Mouse (Mus musculus) G1E (cell line): ENCODE results near the gene Eps8l3.

ENCODE experiments used
- CTCF ChIP-seq: IDR thresholded peaks from 2 replicates; pipeline ENCODE4 v1.5.1; 2012; ENCODE audit warnings: low read depth, low read length, inconsistent platforms, mixed read lengths
- GATA1 ChIP-seq: IDR thresholded peaks from 2 replicates; pipeline ENCODE4 v1.6.1; 2012; ENCODE audit warnings: borderline replicate concordance, low read length, inconsistent platforms, mixed read lengths
- GATA2 ChIP-seq: IDR thresholded peaks from 2 replicates; pipeline ENCODE4 v1.6.1; 2012; ENCODE audit warnings: low read depth, low read length, inconsistent platforms, borderline replicate concordance
- TAL1 ChIP-seq: conservative IDR thresholded peaks from 2 replicates; pipeline ENCODE4 v1.6.1; 2012; ENCODE audit warnings: low read depth, low read length, inconsistent platforms, mixed read lengths

GRCm38 (mm10) chr3:107900955-107901673, 24.1 kb downstream of the Eps8l3 start:
- TF ChIP-seq CTCF: no peak
- no peak for TF ChIP-seq TAL1
- TF ChIP-seq GATA2: no peak
- TF ChIP-seq GATA1: no peak
